Mouse (Mus musculus) cortical plate, adult 2 months (tissue): ENCODE measurements around the gene Myof.

ENCODE experiments used
- CTCF ChIP-seq: fragments of 200-500 bp; IDR thresholded peaks from 2 replicates; pipeline ENCODE4 v1.5.1; 2011; ENCODE audit warnings: mild to moderate bottlenecking, control low read depth, low read length; ENCODE audit not compliant: insufficient read depth; ENCODE audit errors: extremely low read depth
- POLR2A ChIP-seq: fragments of 200-500 bp; IDR thresholded peaks from 2 replicates; pipeline ENCODE4 v1.6.1; 2011; ENCODE audit warnings: mild to moderate bottlenecking, low read length, control low read depth; ENCODE audit not compliant: insufficient read depth; ENCODE audit errors: extremely low read depth

DNA sequence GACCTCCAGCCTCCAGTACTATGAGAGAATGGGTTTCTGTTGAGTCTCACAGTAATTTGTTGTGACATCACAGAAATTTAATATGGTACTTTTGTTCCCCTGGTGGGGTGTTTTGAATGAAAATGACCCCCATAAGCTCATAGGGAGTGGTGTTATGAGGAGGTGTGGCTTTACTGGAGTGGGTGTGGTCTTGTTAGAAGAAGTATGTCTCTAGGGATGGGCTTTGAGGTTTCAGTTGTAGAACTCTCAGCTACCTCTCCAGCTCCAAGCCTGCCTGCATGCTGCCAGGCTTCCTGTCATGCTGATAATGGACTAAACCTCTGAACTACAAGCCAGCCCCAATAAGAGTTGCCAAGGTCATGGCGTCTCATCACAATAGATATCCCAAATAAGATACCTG lies 6.3 kb upstream of the Myof start:
- TF ChIP-seq CTCF (no peak), POLR2A (no peak)
